Comparison of ENCODE assay signal across 14 mouse cellular contexts in the genomic region with DNA sequence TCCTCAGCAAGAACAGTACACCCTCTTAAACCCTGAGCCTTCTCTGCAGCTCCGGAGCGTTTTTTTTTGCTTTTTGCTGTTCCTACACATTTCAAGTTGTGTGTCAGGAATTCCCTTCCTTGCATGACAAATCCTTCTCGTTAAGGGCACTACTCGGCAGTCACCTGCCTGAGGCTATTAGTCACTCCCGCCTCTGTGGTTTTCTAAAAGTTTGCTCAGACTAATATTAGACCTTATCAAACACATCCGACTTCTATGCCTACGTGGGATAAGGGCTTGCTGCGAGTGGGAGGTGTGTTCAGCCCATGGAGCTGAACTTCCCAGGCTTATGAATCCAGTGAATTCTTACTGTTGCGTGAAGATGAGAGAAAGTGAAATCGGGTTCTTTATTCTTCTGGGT. TPM values are rescaled to one million over a fixed set of nuclear protein-coding genes. Genes with fewer than 3 reads are reported as not detected.
DNase-seq lines count a peak whose midpoint lies in the region; ATAC-seq and TF ChIP-seq lines count a peak whose summit lies in the region.
"Had no signal": no experiment of that assay in that cellular context is flagged by ENCODE, and none has a peak within 500 bp of the region (broad histone marks: within the 10 kb centered on the region; RNA-seq: fewer than 3 reads in every experiment).

No protein-coding gene starts in this region.

- H3K4me2 ChIP-seq in lung, postnatal 0 days (replicated peaks; ENCODE audit: low read depth, low read length): peak overlapping the region; percentile 19
- H3K4me2 ChIP-seq: hindbrain, embryonic 15.5 days had no signal

- H3K9me3 ChIP-seq in ES-E14 (ENCODE audit: control insufficient read depth, insufficient read depth, low read depth, low read length): no peaks in the 10 kb centered on the region
- H3K9me3 ChIP-seq in lung, postnatal 0 days (ENCODE audit: low read length): no peaks in the 10 kb centered on the region
- H3K9me3 ChIP-seq: hindbrain, embryonic 15.5 days had no signal

- intact Hi-C loops in left cerebral cortex, adult 2 months (cut with DNase I): loop anchor here (5.0 kb wide), 1 partner anchor 144 kb away; no protein-coding TSS in a partner anchor
- intact Hi-C loops in left cerebral cortex, postnatal 14 days (cut with DNase I): loop anchor here (5.0 kb wide), 4 partner anchors 34 to 571 kb away; partner anchors contain the start of genes Eif2d and Rassf5

- 37% methylated on average over 10 of the region's 10 CpGs for WGBS in lung, postnatal 0 days

- no peak for TF ChIP-seq CTCF in left cerebral cortex, adult 2 months (IDR thresholded peaks at IDR 0.05)
- no peak for TF ChIP-seq CTCF in lung, postnatal 0 days (IDR thresholded peaks at IDR 0.05)

- no peak overlapping the region for H3K4me3 ChIP-seq in left cerebral cortex, adult 2 months
- no peak overlapping the region for H3K4me3 ChIP-seq in ES-E14 (ENCODE audit: insufficient read depth in 1 of 2, low read depth in 1 of 2, low read length in 2 of 2, poor library complexity in 1 of 2, severe bottlenecking in 1 of 2)
- no peak overlapping the region for H3K4me3 ChIP-seq in lung, postnatal 0 days (ENCODE audit: low read depth, low read length)
- H3K4me3 ChIP-seq: hindbrain, embryonic 15.5 days had no signal

- peak; percentile 85 for TF ChIP-seq EP300 in lung, postnatal 0 days (IDR thresholded peaks at IDR 0.05)

- no peaks in the 10 kb centered on the region for H3K27me3 ChIP-seq in lung, postnatal 0 days (replicated peaks; ENCODE audit: insufficient read depth, low read length)
- H3K27me3 ChIP-seq: hindbrain, embryonic 15.5 days had no signal

- H3K9ac ChIP-seq in ES-E14 (ENCODE audit: insufficient read depth, low read depth, low read length, poor library complexity, severe bottlenecking): no peak overlapping the region
- H3K9ac ChIP-seq in lung, postnatal 0 days (replicated peaks; ENCODE audit: low read depth): no peak overlapping the region
- H3K9ac ChIP-seq: hindbrain, embryonic 15.5 days had no signal

- no peaks in the 10 kb centered on the region; a peak in 1 of 4 replicates for H3K4me1 ChIP-seq in ES-E14 (ENCODE audit: control insufficient read depth in 2 of 2, insufficient read depth in 2 of 2, low read length in 2 of 2, poor library complexity in 1 of 2)
- no peaks in the 10 kb centered on the region for H3K4me1 ChIP-seq in lung, postnatal 0 days (ENCODE audit: insufficient read depth, low read depth, low read length)

- no peak for DNase-seq in frontal cortex, postnatal 36 days (ENCODE audit: low spot score in 2 of 2)
- peak; percentile 33 to 43 for DNase-seq in left cerebral cortex, adult 2 months (ENCODE audit: extremely low spot score in 1 of 2, low spot score in 2 of 2)
- DNase-seq in left cerebral cortex, postnatal 14 days (ENCODE audit: low spot score in 2 of 2): no peak
- no peak for DNase-seq in ES-E14 (ENCODE audit: low read depth, low spot score)
- peak; percentile 89 for DNase-seq in lung, postnatal 0 days (ENCODE audit: low spot score)
- DNase-seq in adrenal gland, postnatal 4 days (ENCODE audit: low spot score in 2 of 2): no peak
- no peak for DNase-seq in layer of hippocampus, postnatal 25 days (ENCODE audit: extremely low spot score in 1 of 2, low spot score in 1 of 2)
- DNase-seq: adrenal gland, adult 8-10 months; gastrocnemius, postnatal 36 days; midbrain, embryonic 14.5 days; thymus, adult 18-20 months had no signal

- peak overlapping the region; percentile 53 for H3K27ac ChIP-seq in left cerebral cortex, adult 2 months
- H3K27ac ChIP-seq in ES-E14 (ENCODE audit: insufficient read depth, low read depth, low read length, poor library complexity, severe bottlenecking): no peak overlapping the region
- peak overlapping the region; percentile 71 for H3K27ac ChIP-seq in lung, postnatal 0 days (ENCODE audit: low read length)
- H3K27ac ChIP-seq: hindbrain, embryonic 15.5 days; macrophage had no signal

- in situ Hi-C loops in ES-E14 (cut with MboI; ENCODE audit: low sequenced_read_pairs in 2 of 2, unreplicated experiment in 2 of 2): no loop called here

- H3K36me3 ChIP-seq in ES-E14 (ENCODE audit: control insufficient read depth, insufficient read depth, low read length, poor library complexity, severe bottlenecking): no peaks in the 10 kb centered on the region
- no peaks in the 10 kb centered on the region for H3K36me3 ChIP-seq in lung, postnatal 0 days (ENCODE audit: insufficient read depth, low read length)
- H3K36me3 ChIP-seq: hindbrain, embryonic 15.5 days had no signal

- peak; percentile 31; the same call in 1 of the 2 replicates for ATAC-seq in frontal cortex, adult (ENCODE audit: low TSS enrichment)
- peak; percentile 88 for ATAC-seq in lung, postnatal 0 days

TF ChIP-seq in ES-E14, 5 proteins besides CTCF, POLR2A, EP300 and RAD21:
- no peak for TF ChIP-seq CHD2 (IDR thresholded peaks at IDR 0.05; ENCODE audit: low read depth, low read length)
- peak; percentile 39; the same call in 1 of the 2 replicates for TF ChIP-seq ZNF384 (IDR thresholded peaks at IDR 0.05; ENCODE audit: low read depth, low read length)

RNA-seq across cellular contexts. Expression of gene Dyrk3, which starts 19.6 kb away (rescaled TPM):
- total RNA-seq in left cerebral cortex, adult 2 months (2021): 10 to 100 TPM; 15.6 to 16.6 TPM
- 10 to 100 TPM in 1 of 2 experiments, 1 to 10 TPM in 1; 9.3 to 19.0 TPM for total RNA-seq in left cerebral cortex, postnatal 14 days (2021)
- 18.6 and 22.1 TPM in 2 replicates for total RNA-seq in ES-E14 (2012; rRNA removed)
- polyA plus RNA-seq in lung, postnatal 0 days (2015; fragmentation: Nextera tagmentation; extraction: Ambion mirVana): 3.4 and 4.7 TPM in 2 replicates
- total RNA-seq in adrenal gland, postnatal 4 days (2021): 1 to 10 TPM; 7.9 to 8.4 TPM
- 10 to 100 TPM; 15.7 to 17.4 TPM for total RNA-seq in layer of hippocampus, postnatal 25 days (2021)
- total RNA-seq: gastrocnemius, postnatal 36 days had no signal

RNA-seq across cellular contexts. Expression of gene Mapkapk2, which starts 20.9 kb away (rescaled TPM):
- 10 to 100 TPM; 31.0 to 32.8 TPM for total RNA-seq in left cerebral cortex, adult 2 months (2021)
- 10 to 100 TPM; 25.1 to 26.0 TPM for total RNA-seq in left cerebral cortex, postnatal 14 days (2021)
- 27.3 and 38.0 TPM in 2 replicates for total RNA-seq in ES-E14 (2012; rRNA removed)
- 62.4 and 65.0 TPM in 2 replicates for polyA plus RNA-seq in lung, postnatal 0 days (2015; fragmentation: Nextera tagmentation; extraction: Ambion mirVana)
- 100 to 1,000 TPM; 152 to 160 TPM for total RNA-seq in adrenal gland, postnatal 4 days (2021)
- 10 to 100 TPM; 26.9 to 31.4 TPM for total RNA-seq in layer of hippocampus, postnatal 25 days (2021)

RNA-seq across cellular contexts. Expression of gene Eif2d, which starts 34.5 kb away (rescaled TPM):
- total RNA-seq in left cerebral cortex, adult 2 months (2021): 10 to 100 TPM; 38.2 to 42.1 TPM
- 10 to 100 TPM; 35.4 to 39.6 TPM for total RNA-seq in left cerebral cortex, postnatal 14 days (2021)
- total RNA-seq in ES-E14 (2012; rRNA removed): 64.5 and 70.1 TPM in 2 replicates
- polyA plus RNA-seq in lung, postnatal 0 days (2015; fragmentation: Nextera tagmentation; extraction: Ambion mirVana): 36.3 and 42.5 TPM in 2 replicates
- 10 to 100 TPM; 47.4 to 49.9 TPM for total RNA-seq in adrenal gland, postnatal 4 days (2021)
- 10 to 100 TPM; 37.6 to 39.4 TPM for total RNA-seq in layer of hippocampus, postnatal 25 days (2021)

Comparison
In these comparisons a context has a peak if more than half of its experiments do, and no peak if none do; other contexts are left out.
1. DNase-seq: peak in left cerebral cortex, adult 2 months (2 of 2) and lung, postnatal 0 days (single experiment); none in frontal cortex, postnatal 36 days (0 of 2), left cerebral cortex, postnatal 14 days (0 of 2), ES-E14 (single experiment), adrenal gland, postnatal 4 days (0 of 2) and layer of hippocampus, postnatal 25 days (0 of 2).